Mouse (Mus musculus): ENCODE data around the gene Teddm1a.

- TF ChIP-seq CTCF (IDR thresholded peaks at IDR 0.05): no peak
- no peak for TF ChIP-seq EP300 (IDR thresholded peaks at IDR 0.05; ENCODE audit: insufficient read depth, low read depth, low read length)
Observed at GRCm38 (mm10) chr1:153921642-153922041, 30.1 kb downstream of the Teddm1a start.
